Mouse (Mus musculus) hindbrain, postnatal 0 days (tissue): ENCODE results near the gene Rufy1. TPM values are rescaled to one million over a fixed set of nuclear protein-coding genes. Genes with fewer than 3 reads are reported as not detected.
A peak's percentile ranks its signal among the peaks of the same experiment; 100 is the strongest.

Source experiments
- ATAC-seq: fragments of 200-750 bp; cut with Nextera tagmentation; 2 replicates; pipeline ENCODE4 v1.8.0; 2017; ENCODE audit warnings: mild to moderate bottlenecking, moderate TSS enrichment, moderate library complexity
- DNase-seq: peaks from one replicate; pipeline ENCODE4 v3.0.0-alpha.2; 2015; ENCODE audit warnings: low spot score
- H3K27ac ChIP-seq: fragments of 300-500 bp; sonication (generic); 2 replicates; pipeline ENCODE4 v1.5.1; 2014; ENCODE audit warnings: mild to moderate bottlenecking
- H3K27me3 ChIP-seq: fragments of 300-500 bp; sonication (generic); 2 replicates; pipeline ENCODE4 v1.6.1; 2014; ENCODE audit warnings: low read length, mixed read lengths; ENCODE audit not compliant: insufficient read depth
- H3K36me3 ChIP-seq: fragments of 300-500 bp; sonication (generic); 2 replicates; pipeline ENCODE4 v1.6.1; 2014; ENCODE audit warnings: low read length, mixed read lengths; ENCODE audit not compliant: insufficient read depth
- H3K4me1 ChIP-seq: fragments of 300-500 bp; sonication (generic); 2 replicates; pipeline ENCODE4 v1.6.1; 2014; ENCODE audit warnings: antibody characterized with exemption, low read length, mixed read lengths; ENCODE audit not compliant: insufficient read depth
- H3K4me2 ChIP-seq: fragments of 300-500 bp; sonication (generic); 2 replicates; pipeline ENCODE4 v1.6.1; 2014; ENCODE audit warnings: low read depth, mild to moderate bottlenecking, low read length, moderate library complexity, mixed read lengths
- H3K4me3 ChIP-seq: fragments of 300-500 bp; sonication (generic); 2 replicates; pipeline ENCODE4 v1.5.1; 2014; ENCODE audit warnings: low read length
- H3K9ac ChIP-seq: fragments of 300-500 bp; sonication (generic); replicated peaks from 2 replicates; pipeline ENCODE4 v1.6.1; 2014; ENCODE audit warnings: mild to moderate bottlenecking, low read length, moderate library complexity, mixed read lengths
- H3K9me3 ChIP-seq: fragments of 300-500 bp; sonication (generic); 2 replicates; pipeline ENCODE4 v1.6.1; 2016; ENCODE audit warnings: low read length, mixed read lengths
- CTCF ChIP-seq: IDR thresholded peaks from 2 replicates; pipeline ENCODE4 v1.5.1; 2016; ENCODE audit warnings: antibody characterized with exemption, control low read depth, low read depth
- WGBS: fragments of 180-500 bp; shearing (Covaris S2); extraction: QIAGEN DNeasy Blood & Tissue Kit; methylation state at CpG from one replicate; pipeline ENCODE4 v1.1.7; 2014; 5-methylcytosine and 5-hydroxymethylcytosine counted together
- polyA plus RNA-seq: library from polyadenylated mRNA; unstranded; fragments of >200 nt; fragmentation: Nextera tagmentation; extraction: Ambion mirVana; gene quantifications from 2 replicates; pipeline ENCODE4 v1.2.1, GENCODE M21; 2015
- total RNA-seq: library from RNA; depleted of rRNA; stranded (reverse); fragments of >200 nt; gene quantifications from 2 replicates; pipeline ENCODE4 v1.2.3, GENCODE M21; 2014

Gene Rufy1
- total and polyA plus RNA-seq, 2 experiments from 2014 or later = 12.3 to 17.6 TPM

DNA sequence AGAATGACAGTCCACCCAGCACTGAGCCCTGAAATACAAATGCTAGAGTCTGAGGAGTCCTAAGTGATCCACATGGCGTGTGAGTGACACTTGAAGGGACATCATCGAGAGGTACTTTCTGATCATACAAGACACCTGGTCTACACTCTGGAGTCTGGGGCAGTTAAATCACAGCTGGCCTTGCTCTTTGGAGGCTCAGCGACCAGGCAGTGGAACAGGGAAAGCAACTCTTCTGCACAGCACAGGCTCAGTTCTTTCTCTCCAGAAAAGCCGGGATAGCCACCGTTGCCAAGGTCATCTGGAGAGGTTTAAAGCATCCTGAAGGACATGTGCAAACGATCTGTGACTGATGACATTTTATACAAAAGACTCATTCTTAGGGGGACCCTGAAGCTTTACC is 23.7 kb downstream of the Rufy1 start:
- no peaks in the 10 kb centered on the region for H3K4me1 ChIP-seq
- WGBS = 68% methylated on average over 6 of the region's 6 CpGs
- H3K4me2 ChIP-seq = no peak overlapping the region
- no peaks in the 10 kb centered on the region for H3K27me3 ChIP-seq
- no peak overlapping the region for H3K4me3 ChIP-seq
- no peak overlapping the region for H3K27ac ChIP-seq
- no peak for TF ChIP-seq CTCF
- DNase-seq (no peak), ATAC-seq (no peak)
- no peak overlapping the region for H3K9ac ChIP-seq
- peaks cover 27% of the 10 kb centered on the region; the same call in 1 of the 2 replicates for H3K36me3 ChIP-seq
- H3K9me3 ChIP-seq = no peaks in the 10 kb centered on the region

- Histone ChIP-seq H3K9me3 (no peaks in the 10 kb centered on the region), H3K4me2 (0 out of 2 replicates have a peak overlapping the region, but pooled peaks have one; percentile 10), H3K27ac (peak overlapping the region; percentile 54; the same call in 1 of the 2 replicates), H3K9ac (no peak overlapping the region), H3K4me3 (no peak overlapping the region), H3K36me3 (peaks cover 29% of the 10 kb centered on the region; the same call in 1 of the 2 replicates), H3K4me1 (no peaks in the 10 kb centered on the region), H3K27me3 (no peaks in the 10 kb centered on the region)
- peak; percentile 90 for ATAC-seq
- 57% methylated on average over 10 of the region's 10 CpGs for WGBS
- peak; percentile 71 for DNase-seq
- TF ChIP-seq CTCF = no peak
Measured at GRCm38 (mm10) chr11:50403367-50404014, 27.4 kb downstream of the Rufy1 start.

DNA sequence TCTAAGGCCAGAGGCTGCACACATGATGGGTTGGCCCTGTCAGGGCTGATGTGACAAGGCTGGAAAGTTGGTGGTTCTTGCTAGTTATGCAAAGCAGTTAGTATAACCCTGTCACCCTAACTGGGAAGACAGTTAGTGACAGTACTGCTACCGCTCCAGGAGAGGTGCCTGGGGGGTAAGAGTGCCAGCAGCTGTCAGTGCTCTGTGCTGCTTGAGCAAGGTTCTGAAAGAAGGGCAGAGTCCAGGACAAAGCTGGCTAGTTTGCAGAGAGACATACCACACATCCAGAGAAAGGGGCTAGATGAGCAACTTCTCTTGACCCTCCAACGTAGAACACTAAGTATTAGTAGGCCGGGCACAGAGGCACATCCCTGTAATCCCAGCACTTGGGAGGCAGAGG is 28.4 kb downstream of the Rufy1 start:
- no peak overlapping the region for H3K4me3 ChIP-seq
- no peak overlapping the region for H3K4me2 ChIP-seq
- no peak overlapping the region for H3K27ac ChIP-seq
- H3K4me1 ChIP-seq = no peaks in the 10 kb centered on the region
- no peaks in the 10 kb centered on the region for H3K27me3 ChIP-seq
- no peak for ATAC-seq
- no peaks in the 10 kb centered on the region for H3K9me3 ChIP-seq
- WGBS = 98% methylated on average over 3 of the region's 3 CpGs
- H3K9ac ChIP-seq = no peak overlapping the region
- H3K36me3 ChIP-seq = peaks cover 27% of the 10 kb centered on the region; the same call in 1 of the 2 replicates
- no peak for DNase-seq
- no peak for TF ChIP-seq CTCF

GRCm38 (mm10) chr11:50398803-50399202 is 32.1 kb downstream of the Rufy1 start:
- no peak for DNase-seq
- Histone ChIP-seq H3K4me2 (no peak overlapping the region), H3K36me3 (peaks cover 45% of the 10 kb centered on the region), H3K9me3 (no peaks in the 10 kb centered on the region), H3K4me1 (no peaks in the 10 kb centered on the region), H3K4me3 (no peak overlapping the region), H3K27me3 (no peaks in the 10 kb centered on the region), H3K27ac (no peak overlapping the region), H3K9ac (no peak overlapping the region)
- ATAC-seq = no peak
- TF ChIP-seq CTCF = no peak
- 92% methylated on average over 13 of the region's 13 CpGs for WGBS

DNA sequence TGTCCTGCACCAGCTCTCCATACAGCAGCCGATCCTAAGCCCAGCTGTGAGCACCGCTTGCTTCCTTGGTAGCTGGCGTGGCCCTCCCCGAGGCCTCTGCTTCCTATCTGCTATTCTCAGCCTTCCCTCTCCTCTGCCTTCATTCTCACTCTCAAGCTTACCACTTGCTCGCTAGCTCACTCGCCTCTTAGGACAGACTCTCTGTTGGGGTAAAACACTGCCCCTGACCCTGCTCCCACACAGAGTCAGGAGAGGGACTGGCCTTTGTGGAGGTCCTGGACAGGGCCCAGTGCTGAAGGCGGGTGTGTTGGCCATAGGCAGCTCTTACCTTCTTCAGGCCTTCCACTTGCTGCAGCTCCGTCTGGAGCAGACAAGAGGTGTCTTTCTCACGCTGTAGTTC is 33.6 kb downstream of the Rufy1 start:
- Histone ChIP-seq H3K4me3 (no peak overlapping the region), H3K36me3 (peaks cover 39% of the 10 kb centered on the region), H3K27ac (no peak overlapping the region), H3K4me2 (no peak overlapping the region), H3K4me1 (no peaks in the 10 kb centered on the region), H3K9ac (no peak overlapping the region), H3K9me3 (no peaks in the 10 kb centered on the region), H3K27me3 (no peaks in the 10 kb centered on the region)
- 80% methylated on average over 9 of the region's 9 CpGs for WGBS
- no peak for TF ChIP-seq CTCF
- DNase-seq = no peak
- ATAC-seq = no peak

- Histone ChIP-seq H3K4me1 (no peaks in the 10 kb centered on the region), H3K36me3 (peaks cover 36% of the 10 kb centered on the region), H3K4me2 (no peak overlapping the region), H3K9me3 (no peaks in the 10 kb centered on the region), H3K4me3 (no peak overlapping the region), H3K9ac (no peak overlapping the region), H3K27ac (no peak overlapping the region), H3K27me3 (no peaks in the 10 kb centered on the region)
- no peak for DNase-seq
- 0 out of 2 replicates have a peak, but pooled peaks have one; percentile 27 for ATAC-seq
- 66% methylated on average over 11 of the region's 11 CpGs for WGBS
- TF ChIP-seq CTCF = no peak
Measured at GRCm38 (mm10) chr11:50396766-50397307, 34.1 kb downstream of the Rufy1 start.

DNA sequence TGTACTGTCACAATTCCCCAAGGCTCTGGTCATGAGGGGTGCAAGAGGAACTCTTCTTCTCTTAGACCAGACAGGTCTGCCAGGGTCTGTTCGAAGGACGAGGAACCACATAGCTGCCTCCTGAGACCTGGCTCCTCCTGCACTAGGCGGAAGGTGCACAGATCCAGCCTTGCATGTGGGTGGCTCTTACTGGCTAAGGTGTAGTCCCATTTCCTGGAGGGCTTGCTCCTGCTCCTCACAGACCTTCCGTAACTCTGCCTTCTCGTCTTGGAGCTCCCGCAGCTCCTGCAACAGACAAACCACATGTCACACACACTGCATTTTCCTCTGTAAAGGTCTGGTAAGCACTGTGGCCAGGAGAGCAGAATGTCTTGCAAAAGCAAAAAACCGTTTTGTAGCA is 36.2 kb downstream of the Rufy1 start:
- Histone ChIP-seq H3K4me3 (no peak overlapping the region), H3K9ac (no peak overlapping the region), H3K9me3 (no peaks in the 10 kb centered on the region), H3K27me3 (no peaks in the 10 kb centered on the region), H3K36me3 (peaks cover 30% of the 10 kb centered on the region), H3K27ac (no peak overlapping the region), H3K4me2 (no peak overlapping the region), H3K4me1 (no peaks in the 10 kb centered on the region)
- WGBS = 92% methylated on average over 7 of the region's 7 CpGs
- ATAC-seq (no peak), DNase-seq (no peak)
- TF ChIP-seq CTCF = no peak
